ENCODE assay signal across 8 mouse cellular contexts in the genomic region with DNA sequence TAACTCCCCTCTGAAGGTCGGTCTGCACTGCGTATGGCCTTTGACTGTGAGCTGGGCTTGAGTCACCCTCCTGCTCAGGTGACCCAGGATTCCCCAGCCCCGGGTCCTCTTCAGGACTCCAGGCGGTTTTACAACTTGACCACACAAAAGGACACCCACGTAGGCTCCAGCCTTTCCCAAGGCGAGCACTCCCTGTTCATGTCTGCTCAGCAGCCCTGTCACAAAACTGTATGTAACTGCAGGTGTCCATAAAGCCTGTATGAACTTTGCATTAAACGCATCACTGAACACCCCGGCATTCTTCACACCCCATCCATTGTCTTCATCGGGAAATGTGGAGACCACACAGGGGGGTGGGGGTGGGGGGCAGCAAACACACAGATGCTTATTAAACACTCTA. TPM values are rescaled to one million over a fixed set of nuclear protein-coding genes. Genes with fewer than 3 reads are reported as not detected.
DNase-seq lines count a peak whose midpoint lies in the region; ATAC-seq and TF ChIP-seq lines count a peak whose summit lies in the region.

No protein-coding gene starts in this region.

- ATAC-seq in hindbrain, embryonic 14.5 days (ENCODE audit: low FRiP score) = peak; percentile 18; the same call in 1 of the 2 replicates
- peak; percentile 25; the same call in 1 of the 2 replicates for ATAC-seq in midbrain, embryonic 15.5 days (replicated peaks)

- peaks cover 24% of the 10 kb centered on the region; the same call in 1 of the 2 replicates for H3K4me1 ChIP-seq in heart, embryonic 10.5 days
- peaks cover 28% of the 10 kb centered on the region for H3K4me1 ChIP-seq in hindbrain, embryonic 14.5 days (replicated peaks; ENCODE audit: control insufficient read depth, insufficient read depth, low read length)
- peaks cover 21% of the 10 kb centered on the region for H3K4me1 ChIP-seq in midbrain, embryonic 15.5 days

- no peaks in the 10 kb centered on the region for H3K9me3 ChIP-seq in heart, embryonic 10.5 days
- no peaks in the 10 kb centered on the region for H3K9me3 ChIP-seq in hindbrain, embryonic 14.5 days (ENCODE audit: control insufficient read depth, low read length)
- H3K9me3 ChIP-seq in midbrain, embryonic 15.5 days = no peaks in the 10 kb centered on the region

- peak overlapping the region; percentile 81 for H3K4me3 ChIP-seq in heart, embryonic 10.5 days
- H3K4me3 ChIP-seq in hindbrain, embryonic 14.5 days (replicated peaks; ENCODE audit: low read length) = peak overlapping the region; percentile 76
- peak overlapping the region; percentile 75 for H3K4me3 ChIP-seq in midbrain, embryonic 15.5 days

- 0 out of 2 replicates have a peak, but pooled peaks cover 2% of the 10 kb centered on the region for H3K36me3 ChIP-seq in heart, embryonic 10.5 days
- peaks cover 9% of the 10 kb centered on the region; the same call in 1 of the 2 replicates for H3K36me3 ChIP-seq in hindbrain, embryonic 14.5 days (replicated peaks; ENCODE audit: control insufficient read depth, insufficient read depth)
- no peaks in the 10 kb centered on the region for H3K36me3 ChIP-seq in midbrain, embryonic 15.5 days (replicated peaks)

- H3K27me3 ChIP-seq in heart, embryonic 10.5 days (ENCODE audit: insufficient read depth, poor library complexity, severe bottlenecking) = peaks cover 24% of the 10 kb centered on the region
- H3K27me3 ChIP-seq in hindbrain, embryonic 14.5 days (ENCODE audit: control insufficient read depth, insufficient read depth, low read length) = no peaks in the 10 kb centered on the region
- no peaks in the 10 kb centered on the region for H3K27me3 ChIP-seq in midbrain, embryonic 15.5 days (replicated peaks)

- H3K27ac ChIP-seq in heart, embryonic 10.5 days = peak overlapping the region; percentile 93; the same call in 1 of the 2 replicates
- peak overlapping the region; percentile 92 for H3K27ac ChIP-seq in hindbrain, embryonic 14.5 days
- H3K27ac ChIP-seq in midbrain, embryonic 15.5 days = peak overlapping the region; percentile 96

- H3K9ac ChIP-seq in hindbrain, embryonic 14.5 days = peak overlapping the region; percentile 89
- peak overlapping the region; percentile 94 for H3K9ac ChIP-seq in midbrain, embryonic 15.5 days

- peak overlapping the region; percentile 67 for H3K4me2 ChIP-seq in hindbrain, embryonic 14.5 days (replicated peaks)
- H3K4me2 ChIP-seq in midbrain, embryonic 15.5 days = peak overlapping the region; percentile 68

- 35% methylated on average over 9 of the region's 9 CpGs for WGBS in heart, embryonic 10.5 days
- 4% methylated on average over 9 of the region's 9 CpGs for WGBS in hindbrain, embryonic 14.5 days
- WGBS in midbrain, embryonic 15.5 days = 3% methylated on average over 9 of the region's 9 CpGs

- TF ChIP-seq CTCF in brain, embryonic 14.5 days (IDR thresholded peaks at IDR 0.05; ENCODE audit: borderline replicate concordance, extremely low read depth, insufficient read depth, insufficient read length) = no peak

- DNase-seq in heart, embryonic 10.5 days (ENCODE audit: low spot score) = peak; percentile 74
- no peak for DNase-seq in heart, postnatal 14 days
- DNase-seq in brain, embryonic 14.5 days (ENCODE audit: low read depth) = peak; percentile 54
- DNase-seq in hindbrain, embryonic 14.5 days (ENCODE audit: low spot score) = no peak
- no peak for DNase-seq in spleen, postnatal 4 days (ENCODE audit: low spot score in 2 of 2)
- DNase-seq in gastrocnemius, postnatal 10 days = no peak
- no peak for DNase-seq in gastrocnemius, adult 8-10 months (ENCODE audit: low spot score in 2 of 2)

- TF ChIP-seq POLR2A in brain, embryonic 14.5 days (IDR thresholded peaks at IDR 0.05; ENCODE audit: borderline replicate concordance, extremely low read depth, insufficient read depth, insufficient read length, poor library complexity, severe bottlenecking) = no peak

- intact Hi-C loops in heart, postnatal 14 days (cut with DNase I) = loop anchor here (2.0 to 5.0 kb wide), 4 partner anchors 39 to 209 kb away; no protein-coding TSS in a partner anchor

RNA-seq across cellular contexts. Expression of a gene that starts 1.2 kb away (rescaled TPM):
- polyA plus RNA-seq in heart, embryonic 10.5 days (2016; fragmentation: Nextera tagmentation; extraction: Ambion mirVana) = 5.5 and 6.8 TPM in 2 replicates
- 1 to 10 TPM; 4.0 to 4.6 TPM for total RNA-seq in heart, postnatal 14 days (2021)
- 40.7 and 67.1 TPM in 2 replicates for polyA plus RNA-seq in brain, embryonic 14.5 days (2012; rRNA removed)
- 28.2 and 34.6 TPM in 2 replicates for polyA plus RNA-seq in hindbrain, embryonic 14.5 days (2014; fragmentation: Nextera tagmentation; extraction: Ambion mirVana)
- polyA plus RNA-seq in midbrain, embryonic 15.5 days (2015; fragmentation: Nextera tagmentation; extraction: Ambion mirVana) = 41.1 and 41.8 TPM in 2 replicates
- total RNA-seq in gastrocnemius, postnatal 10 days (2021) = 1 to 10 TPM; 4.3 to 7.7 TPM
- total RNA-seq in gastrocnemius, adult 8-10 months (2022) = under 1 TPM; 0.22 to 0.73 (median 0.45) TPM

RNA-seq across cellular contexts. Expression of a gene that starts 51.2 kb away (rescaled TPM):
- polyA plus RNA-seq in heart, embryonic 10.5 days (2016; fragmentation: Nextera tagmentation; extraction: Ambion mirVana) = 37.7 and 40.0 TPM in 2 replicates
- 10 to 100 TPM; 32.5 to 35.2 TPM for total RNA-seq in heart, postnatal 14 days (2021)
- polyA plus RNA-seq in brain, embryonic 14.5 days (2012; rRNA removed) = 9.3 and 15.3 TPM in 2 replicates
- polyA plus RNA-seq in hindbrain, embryonic 14.5 days (2014; fragmentation: Nextera tagmentation; extraction: Ambion mirVana) = 42.8 and 47.8 TPM in 2 replicates
- 38.0 and 38.4 TPM in 2 replicates for polyA plus RNA-seq in midbrain, embryonic 15.5 days (2015; fragmentation: Nextera tagmentation; extraction: Ambion mirVana)
- total RNA-seq in gastrocnemius, postnatal 10 days (2021) = 10 to 100 TPM; 39.4 to 42.5 TPM
- 10 to 100 TPM; 42.6 to 48.0 (median 47.3) TPM for total RNA-seq in gastrocnemius, adult 8-10 months (2022)

Comparison
In these comparisons a context has a peak if more than half of its experiments do, and no peak if none do; other contexts are left out.
1. DNase-seq: peak in heart, embryonic 10.5 days (single experiment) and brain, embryonic 14.5 days (single experiment); none in heart, postnatal 14 days (0 of 2), hindbrain, embryonic 14.5 days (single experiment), spleen, postnatal 4 days (0 of 2), gastrocnemius, postnatal 10 days (single experiment) and gastrocnemius, adult 8-10 months (0 of 2).
2. Peak in every context shown above with its lines, with median percentiles within 50 percentile points of each other: H3K27ac ChIP-seq and H3K4me3 ChIP-seq.